Mouse (Mus musculus) midbrain, embryonic 12.5 days (tissue): Measurements from ENCODE around the gene Heatr5a. TPM values are rescaled to one million over a fixed set of nuclear protein-coding genes. Genes with fewer than 3 reads are reported as not detected.

Source experiments
- ATAC-seq: fragments of 200-750 bp; cut with Nextera tagmentation; 2 replicates; pipeline ENCODE4 v1.8.0; 2017; ENCODE audit warnings: low read depth, moderate TSS enrichment, moderate library complexity; ENCODE audit not compliant: low FRiP score
- H3K27ac ChIP-seq: fragments of 300-500 bp; sonication (generic); replicated peaks from 2 replicates; pipeline ENCODE4 v1.5.1; 2016; ENCODE audit warnings: mild to moderate bottlenecking
- H3K27me3 ChIP-seq: fragments of 300-500 bp; sonication (generic); 2 replicates; pipeline ENCODE4 v1.6.1; 2016; ENCODE audit warnings: mild to moderate bottlenecking
- H3K36me3 ChIP-seq: fragments of 300-500 bp; sonication (generic); 2 replicates; pipeline ENCODE4 v1.6.1; 2016
- H3K4me1 ChIP-seq: fragments of 300-500 bp; sonication (generic); 2 replicates; pipeline ENCODE4 v1.6.1; 2016
- H3K4me2 ChIP-seq: fragments of 300-500 bp; sonication (generic); replicated peaks from 2 replicates; pipeline ENCODE4 v1.6.1; 2016; ENCODE audit warnings: mild to moderate bottlenecking, moderate library complexity
- H3K4me3 ChIP-seq: fragments of 300-500 bp; sonication (generic); 2 replicates; pipeline ENCODE4 v1.5.1; 2016; ENCODE audit warnings: mild to moderate bottlenecking
- H3K9ac ChIP-seq: fragments of 300-500 bp; sonication (generic); replicated peaks from 2 replicates; pipeline ENCODE4 v1.6.1; 2016; ENCODE audit warnings: mild to moderate bottlenecking, moderate library complexity
- H3K9me3 ChIP-seq: fragments of 300-500 bp; sonication (generic); 2 replicates; pipeline ENCODE4 v1.6.1; 2016; ENCODE audit warnings: mild to moderate bottlenecking
- WGBS: fragments of 180-500 bp; shearing (Covaris S2); methylation state at CpG from one replicate; pipeline ENCODE4 v1.1.7; 2016; 5-methylcytosine and 5-hydroxymethylcytosine counted together
- polyA plus RNA-seq: library from polyadenylated mRNA; unstranded; fragments of >200 nt; fragmentation: Nextera tagmentation; extraction: Ambion mirVana; gene quantifications from 2 replicates; pipeline ENCODE4 v1.2.1, GENCODE M21; 2016

The Heatr5a gene
- polyA plus RNA-seq, 1 experiment from 2014 or later: 12.0 TPM

DNA sequence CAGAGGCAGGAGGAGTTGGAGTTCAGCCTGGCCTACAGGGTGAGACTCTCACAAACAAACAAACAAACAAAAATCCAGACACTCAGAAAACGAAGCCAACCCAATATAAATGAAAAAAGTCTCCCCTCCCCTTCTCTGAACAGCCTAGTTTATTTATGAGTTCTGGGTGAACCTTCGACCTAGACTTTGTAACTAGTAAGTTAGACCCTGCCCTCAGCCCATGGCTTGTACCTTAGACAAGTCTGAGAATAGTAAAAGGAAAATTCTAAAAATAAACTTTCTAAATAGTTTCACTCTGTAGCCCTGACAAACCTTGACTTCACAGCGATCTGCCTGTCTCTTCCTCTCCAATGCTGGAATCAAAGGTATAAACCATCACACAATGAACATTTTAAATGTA, 101.6 kb downstream of the Heatr5a start:
- ATAC-seq: no peak
- H3K4me3 ChIP-seq: no peak overlapping the region
- no peak overlapping the region for H3K4me2 ChIP-seq
- peaks cover 25% of the 10 kb centered on the region for H3K4me1 ChIP-seq
- H3K36me3 ChIP-seq: no peaks in the 10 kb centered on the region
- WGBS: 85% methylated on average over 3 of the region's 3 CpGs
- H3K27me3 ChIP-seq: peaks cover 22% of the 10 kb centered on the region
- no peak overlapping the region for H3K27ac ChIP-seq
- H3K9ac ChIP-seq: no peak overlapping the region
- H3K9me3 ChIP-seq: no peaks in the 10 kb centered on the region

DNA sequence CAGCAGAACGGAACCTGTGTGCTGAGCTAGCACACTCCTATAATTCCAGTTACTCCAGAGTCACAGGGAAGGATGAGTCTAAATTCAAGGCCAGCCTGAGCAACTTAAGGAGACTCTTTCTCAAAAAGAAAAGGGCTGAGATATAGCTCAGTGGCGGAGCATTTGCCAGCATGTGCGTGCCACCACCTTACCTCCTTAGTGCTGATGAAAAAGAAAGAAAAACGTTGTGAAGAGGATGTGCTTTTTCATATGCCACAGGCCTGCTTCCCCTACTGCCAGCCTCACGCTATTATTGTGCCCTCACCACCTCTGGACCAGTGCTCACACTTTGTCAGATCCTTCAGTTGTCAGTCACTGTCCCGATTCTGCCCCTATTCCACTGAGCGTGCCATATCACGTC, 104.0 kb downstream of the Heatr5a start:
- H3K9me3 ChIP-seq: no peaks in the 10 kb centered on the region
- 88% methylated on average over 8 of the region's 8 CpGs for WGBS
- H3K36me3 ChIP-seq: no peaks in the 10 kb centered on the region
- ATAC-seq: no peak
- no peak overlapping the region for H3K4me3 ChIP-seq
- no peak overlapping the region for H3K27ac ChIP-seq
- H3K27me3 ChIP-seq: peaks cover 41% of the 10 kb centered on the region
- H3K4me1 ChIP-seq: peaks cover 25% of the 10 kb centered on the region
- H3K9ac ChIP-seq: no peak overlapping the region
- no peak overlapping the region for H3K4me2 ChIP-seq

DNA sequence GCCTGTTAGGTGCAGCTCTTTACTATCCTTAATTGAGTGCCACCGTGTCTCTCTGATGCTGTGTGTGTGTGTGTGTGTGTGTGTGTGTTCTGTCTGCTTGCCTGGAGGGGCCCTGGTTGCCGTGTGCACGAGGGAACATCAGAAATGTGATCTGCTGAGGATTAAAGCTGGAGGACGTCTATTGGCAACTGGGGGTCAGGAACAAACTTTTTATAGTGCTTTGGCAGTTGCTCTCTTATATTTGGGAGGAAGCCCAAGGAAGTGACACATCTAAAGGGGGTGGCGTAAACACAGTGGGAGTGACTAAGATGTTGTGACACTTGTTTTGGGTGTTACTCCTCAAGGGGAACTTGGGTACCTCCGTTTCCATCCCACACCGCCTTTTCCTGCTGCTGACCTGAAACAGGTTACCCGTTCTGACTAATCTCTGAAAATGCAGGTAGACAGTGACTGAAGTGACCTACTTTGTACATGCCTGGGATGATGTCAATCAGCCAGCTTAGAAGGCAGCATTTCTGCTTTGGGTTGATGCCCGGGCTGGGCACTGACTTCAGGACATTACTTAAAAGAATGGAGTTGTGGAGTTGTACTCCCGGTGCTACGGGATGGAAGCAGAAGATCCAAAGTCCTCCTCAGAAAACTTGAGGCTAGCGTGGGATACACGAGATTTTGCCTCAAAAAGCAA, 104.8 kb downstream of the Heatr5a start:
- Histone ChIP-seq H3K36me3 (no peaks in the 10 kb centered on the region), H3K4me2 (no peak overlapping the region), H3K27me3 (peaks cover 41% of the 10 kb centered on the region), H3K4me1 (peaks cover 25% of the 10 kb centered on the region), H3K9me3 (no peaks in the 10 kb centered on the region), H3K27ac (peak overlapping the region; percentile 11; the same call in 1 of the 2 replicates), H3K9ac (no peak overlapping the region), H3K4me3 (no peak overlapping the region)
- ATAC-seq: no peak; the same call in 1 of the 2 replicates
- 62% methylated on average over 13 of the region's 13 CpGs for WGBS

DNA sequence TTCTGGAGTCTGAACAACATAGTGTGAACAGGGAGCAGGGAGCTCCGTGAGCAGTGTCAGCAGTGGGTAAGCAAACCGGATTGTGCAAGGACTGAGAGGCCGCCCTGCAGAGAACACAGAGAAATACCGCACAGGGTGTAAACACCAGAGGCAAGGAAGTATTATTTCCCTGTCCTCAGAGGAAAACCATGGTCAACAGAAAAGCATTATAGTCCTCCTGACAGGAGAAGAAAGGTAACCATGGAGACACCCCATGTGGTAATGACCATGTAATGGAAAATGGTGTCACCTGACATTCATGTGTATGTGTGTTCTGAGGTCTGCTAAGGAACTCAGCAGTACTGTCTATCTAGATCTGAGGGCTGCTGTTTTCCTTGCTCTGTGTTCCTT, 105.3 kb downstream of the Heatr5a start:
- H3K9me3 ChIP-seq: no peaks in the 10 kb centered on the region
- ATAC-seq: peak; percentile 91
- H3K4me1 ChIP-seq: peaks cover 25% of the 10 kb centered on the region
- no peaks in the 10 kb centered on the region for H3K36me3 ChIP-seq
- H3K27me3 ChIP-seq: peaks cover 41% of the 10 kb centered on the region
- peak overlapping the region; percentile 8; the same call in 1 of the 2 replicates for H3K4me2 ChIP-seq
- WGBS: 13% methylated on average over 4 of the region's 4 CpGs
- peak overlapping the region; percentile 32; the same call in 1 of the 2 replicates for H3K27ac ChIP-seq
- no peak overlapping the region for H3K9ac ChIP-seq
- no peak overlapping the region for H3K4me3 ChIP-seq

DNA sequence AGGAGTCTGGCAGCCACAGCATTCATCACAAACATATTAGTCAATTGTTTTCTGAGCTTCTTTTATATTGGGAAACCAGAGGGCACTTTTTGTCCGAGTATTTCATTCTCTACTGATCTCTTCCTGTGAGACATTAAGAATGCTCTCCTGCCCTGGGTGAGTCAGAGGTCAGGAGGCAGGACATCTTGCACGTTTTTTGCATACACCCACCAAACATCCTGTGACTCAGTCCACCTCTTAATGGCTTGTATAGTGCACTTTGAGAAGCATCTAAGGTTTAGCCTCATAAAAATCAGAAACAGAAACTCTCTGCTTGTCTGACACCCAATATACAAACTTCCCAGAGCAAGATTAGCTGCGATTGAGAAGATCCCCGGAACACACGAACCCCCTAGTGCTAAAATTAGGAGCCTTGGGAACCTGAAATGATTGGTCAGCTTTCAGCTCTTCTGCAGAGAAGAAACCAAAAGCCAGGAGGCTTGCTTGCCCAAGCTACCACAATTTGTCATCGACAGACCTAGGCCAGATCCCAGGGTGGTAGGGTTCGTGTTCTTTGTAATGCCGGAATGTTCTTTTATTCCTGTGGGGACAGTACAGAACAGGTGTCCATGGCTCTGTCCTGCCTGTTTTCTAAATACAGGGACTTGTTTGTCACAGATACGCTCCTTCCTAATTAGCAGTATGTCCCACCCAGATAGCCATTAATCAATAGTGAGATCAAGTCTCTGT, 105.9 kb downstream of the Heatr5a start:
- H3K4me2 ChIP-seq: 0 out of 2 replicates have a peak overlapping the region, but pooled peaks have one; percentile 8
- H3K9ac ChIP-seq: no peak overlapping the region
- H3K36me3 ChIP-seq: no peaks in the 10 kb centered on the region

DNA sequence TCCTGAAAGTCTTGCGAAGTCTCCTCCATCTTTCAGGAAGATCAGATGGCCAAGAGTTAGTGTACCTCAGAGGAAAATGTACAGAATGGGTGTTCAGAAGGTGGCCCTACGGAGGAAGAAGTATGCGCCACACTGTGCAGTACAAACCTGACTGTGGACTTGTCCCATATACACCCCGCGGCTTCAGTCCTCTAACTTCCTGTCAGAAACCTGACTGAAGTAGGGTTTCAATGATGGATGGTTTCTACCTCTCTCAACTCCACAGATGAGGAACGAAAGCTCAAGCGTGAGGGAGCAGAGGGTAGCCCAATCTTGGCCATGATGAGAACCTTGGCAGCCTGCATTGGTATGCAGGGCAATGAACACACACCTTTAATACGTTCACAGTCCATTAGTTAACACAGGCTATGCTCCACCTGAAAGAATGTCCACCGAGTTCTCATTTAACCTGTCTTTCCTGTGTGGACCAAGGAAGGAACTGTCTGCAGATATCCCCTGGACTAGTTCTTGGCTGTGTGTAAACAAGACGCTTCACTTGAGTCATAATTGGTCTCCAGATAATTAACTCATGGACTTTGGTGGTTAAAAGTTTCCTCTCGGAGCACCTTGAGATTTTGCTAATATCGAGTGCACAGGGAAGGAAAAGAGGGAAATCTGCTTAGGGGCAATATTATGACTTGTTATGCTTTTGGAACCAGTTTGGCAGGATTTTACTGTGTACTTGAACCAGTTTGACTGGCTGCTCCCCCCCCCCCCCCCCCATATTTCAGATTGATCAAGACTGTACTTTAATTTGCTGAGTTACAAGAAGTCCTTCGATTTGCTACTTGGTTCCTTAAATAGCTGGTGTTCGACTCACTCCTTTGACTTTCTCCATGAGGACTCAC, 107.8 kb downstream of the Heatr5a start:
- Histone ChIP-seq H3K9me3 (no peaks in the 10 kb centered on the region), H3K4me2 (no peak overlapping the region), H3K4me1 (peaks cover 25% of the 10 kb centered on the region), H3K4me3 (no peak overlapping the region), H3K36me3 (no peaks in the 10 kb centered on the region), H3K27me3 (peaks cover 37% of the 10 kb centered on the region), H3K27ac (no peak overlapping the region), H3K9ac (no peak overlapping the region)
- 94% methylated on average over 14 of the region's 14 CpGs for whole genome bisulfite sequencing
- no peak for ATAC-seq

More for the DNA sequence above, 105.9 kb downstream of the Heatr5a start:
- Histone ChIP-seq H3K4me3 (no peak overlapping the region), H3K9me3 (no peaks in the 10 kb centered on the region), H3K4me1 (peaks cover 25% of the 10 kb centered on the region), H3K27ac (peak overlapping the region; percentile 32; the same call in 1 of the 2 replicates), H3K27me3 (peaks cover 41% of the 10 kb centered on the region)
- ATAC-seq: no peak; the same call in 1 of the 2 replicates
- 53% methylated on average over 9 of the region's 9 CpGs for WGBS

DNA sequence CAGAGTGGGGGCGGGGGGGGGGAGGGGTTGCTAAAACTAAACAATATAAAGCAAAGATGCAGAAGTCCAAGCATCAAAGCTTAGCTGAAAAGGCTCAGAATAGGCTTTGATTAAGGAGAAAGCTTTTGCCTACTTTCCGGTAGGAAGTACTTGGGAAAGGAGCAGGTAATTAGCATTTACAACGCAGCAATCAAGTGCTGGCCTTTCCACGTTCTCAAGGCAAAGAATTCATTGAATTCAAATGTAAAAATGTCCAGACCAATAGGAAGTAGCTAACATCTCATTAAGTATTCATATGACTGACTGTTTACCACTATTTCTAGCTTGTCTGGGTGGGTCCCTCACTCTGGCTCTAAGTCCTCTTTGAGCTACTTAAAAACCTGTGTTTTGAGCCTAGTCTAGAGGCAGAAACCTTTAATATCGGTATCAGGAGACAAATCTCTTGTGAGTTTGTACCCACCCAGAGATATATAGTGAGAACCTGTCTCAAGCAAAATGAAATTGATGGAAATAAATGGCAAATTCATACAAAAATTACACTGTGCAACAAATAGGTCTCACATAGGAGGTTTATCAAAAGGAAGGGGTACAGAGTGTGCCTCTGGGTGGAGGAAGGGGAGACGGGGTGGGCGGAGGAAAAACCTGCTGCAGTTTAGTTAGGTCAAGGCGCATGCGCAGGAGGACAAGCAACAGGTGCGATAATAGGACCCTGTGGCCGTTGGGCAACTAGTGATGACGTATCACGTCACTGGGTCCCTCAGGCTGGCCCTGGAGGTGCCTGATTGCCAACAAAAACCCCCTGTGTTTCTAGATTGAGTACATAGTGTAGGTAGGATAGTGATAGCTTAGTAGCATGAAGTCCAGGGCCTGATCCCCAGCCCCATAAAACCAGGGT, 112.7 kb downstream of the Heatr5a start:
- Histone ChIP-seq H3K27ac (no peak overlapping the region), H3K27me3 (peaks cover 9% of the 10 kb centered on the region; the same call in 1 of the 2 replicates), H3K4me1 (no peaks in the 10 kb centered on the region), H3K4me3 (no peak overlapping the region), H3K36me3 (no peaks in the 10 kb centered on the region), H3K9me3 (no peaks in the 10 kb centered on the region), H3K9ac (no peak overlapping the region), H3K4me2 (no peak overlapping the region)
- ATAC-seq: no peak
- 75% methylated on average over 13 of the region's 13 CpGs for WGBS

DNA sequence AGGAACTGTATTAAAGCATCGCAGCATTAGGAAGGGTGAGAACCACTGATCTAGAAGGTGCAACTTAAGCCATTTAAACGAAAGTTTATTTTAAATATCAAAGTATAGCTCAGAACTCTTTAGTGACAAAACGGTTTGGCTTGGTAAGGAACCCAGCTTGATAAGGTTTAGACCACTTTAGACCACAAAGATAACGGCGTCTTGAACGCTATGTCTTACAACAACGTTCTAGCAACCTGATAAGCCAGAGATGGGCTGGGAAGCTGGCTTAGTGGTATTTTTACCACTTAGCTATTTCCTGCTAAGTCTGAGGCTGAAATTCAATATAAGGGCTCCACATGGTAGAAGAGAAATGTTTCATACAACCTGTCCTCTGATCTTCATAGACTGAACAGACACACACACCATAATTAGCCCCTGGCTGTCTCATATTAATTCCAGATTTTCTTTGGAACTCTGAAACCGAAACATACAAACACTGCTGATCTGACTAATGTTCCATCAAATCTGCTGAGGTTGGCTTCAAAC, 114.3 kb downstream of the Heatr5a start:
- Histone ChIP-seq H3K27me3 (no peaks in the 10 kb centered on the region), H3K9ac (no peak overlapping the region), H3K4me1 (no peaks in the 10 kb centered on the region), H3K4me2 (no peak overlapping the region), H3K27ac (no peak overlapping the region), H3K9me3 (no peaks in the 10 kb centered on the region), H3K36me3 (no peaks in the 10 kb centered on the region), H3K4me3 (no peak overlapping the region)
- WGBS: 90% methylated on average over 8 of the region's 8 CpGs
- ATAC-seq: no peak

DNA sequence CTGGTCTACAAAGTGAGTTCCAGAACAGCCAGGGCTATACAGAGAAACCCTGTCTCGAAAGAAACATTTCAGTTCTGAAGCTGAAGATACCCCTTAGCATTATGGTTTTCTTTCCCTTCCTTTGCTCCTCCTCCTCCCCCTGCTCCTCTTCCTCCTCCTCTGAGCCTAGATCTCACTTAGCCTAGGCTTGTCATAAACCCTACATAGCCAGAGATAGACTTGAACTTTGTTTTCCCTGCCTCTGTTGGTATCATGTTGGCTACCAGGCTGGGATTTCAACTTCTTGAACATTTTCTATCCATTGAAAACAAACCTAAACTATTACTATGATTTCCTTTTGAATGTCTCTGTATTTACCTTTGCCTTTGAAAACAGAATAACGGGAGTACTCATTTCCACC, 115.2 kb downstream of the Heatr5a start:
- 83% methylated on average over 2 of the region's 2 CpGs for WGBS
- ATAC-seq: no peak

DNA sequence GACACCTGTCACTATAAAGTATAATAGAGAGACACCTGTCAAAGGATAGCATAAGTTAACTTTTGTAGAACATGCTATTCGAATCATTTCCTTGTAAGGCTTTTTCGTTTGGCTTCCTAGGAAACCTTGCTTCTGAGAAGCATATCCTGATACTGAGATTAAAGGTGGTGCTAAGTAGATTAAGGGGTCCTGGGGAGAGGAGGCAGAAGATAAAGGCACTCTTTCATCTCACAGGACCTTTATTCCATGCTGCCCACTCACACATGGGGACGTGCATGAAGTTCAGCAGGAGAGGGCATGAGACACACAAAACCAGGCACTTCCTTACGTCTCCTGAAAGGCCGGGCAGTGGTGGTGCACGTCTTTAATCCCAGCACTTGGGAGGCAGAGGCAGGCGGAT, 115.7 kb downstream of the Heatr5a start:
- Histone ChIP-seq H3K9me3 (no peaks in the 10 kb centered on the region), H3K27ac (no peak overlapping the region), H3K4me1 (no peaks in the 10 kb centered on the region), H3K27me3 (no peaks in the 10 kb centered on the region), H3K4me2 (no peak overlapping the region), H3K9ac (no peak overlapping the region), H3K36me3 (no peaks in the 10 kb centered on the region), H3K4me3 (no peak overlapping the region)
- WGBS: 60% methylated on average over 7 of the region's 7 CpGs
- ATAC-seq: no peak

More for the DNA sequence above, 115.2 kb downstream of the Heatr5a start:
- Histone ChIP-seq H3K9ac (no peak overlapping the region), H3K27ac (no peak overlapping the region), H3K9me3 (no peaks in the 10 kb centered on the region), H3K4me1 (no peaks in the 10 kb centered on the region), H3K27me3 (no peaks in the 10 kb centered on the region), H3K36me3 (no peaks in the 10 kb centered on the region), H3K4me3 (no peak overlapping the region), H3K4me2 (no peak overlapping the region)

DNA sequence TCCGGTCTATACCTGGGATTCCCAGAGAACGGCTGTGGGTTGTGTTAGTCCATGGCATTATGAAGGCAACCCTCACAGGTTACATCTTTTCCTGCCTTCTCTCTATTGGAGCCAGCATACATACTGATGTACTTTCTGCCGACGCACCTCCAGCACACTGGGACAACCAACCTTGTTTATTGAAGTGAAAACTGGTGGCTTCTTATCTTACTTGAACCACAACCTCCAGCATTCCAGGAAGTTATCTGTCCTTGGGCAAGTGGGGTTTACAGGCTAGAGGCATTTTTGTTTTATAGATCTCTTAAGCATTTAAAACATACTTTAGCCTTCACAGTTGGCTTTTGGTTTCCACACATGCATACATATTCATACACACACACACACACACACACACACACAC, 119.5 kb downstream of the Heatr5a start:
- no peak for ATAC-seq
- Histone ChIP-seq H3K27me3 (no peaks in the 10 kb centered on the region), H3K9me3 (0 out of 2 replicates have a peak, but pooled peaks cover 4% of the 10 kb centered on the region), H3K9ac (no peak overlapping the region), H3K27ac (no peak overlapping the region), H3K4me2 (no peak overlapping the region), H3K4me1 (no peaks in the 10 kb centered on the region), H3K4me3 (no peak overlapping the region), H3K36me3 (no peaks in the 10 kb centered on the region)
- WGBS: 91% methylated on average over 4 of the region's 4 CpGs
